Mouse (Mus musculus) frontal cortex, adult (tissue): ENCODE measurements around the gene Skor1.
A peak's percentile ranks its signal among the peaks of the same experiment; 100 is the strongest.

Experiments
- ATAC-seq: cut with Nextera tagmentation; 2 replicates; pipeline ENCODE4 v1.9.2; 2017; ENCODE audit warnings: mild to moderate bottlenecking, moderate library complexity, mixed read lengths; ENCODE audit not compliant: low TSS enrichment

Skor1 gene

DNA sequence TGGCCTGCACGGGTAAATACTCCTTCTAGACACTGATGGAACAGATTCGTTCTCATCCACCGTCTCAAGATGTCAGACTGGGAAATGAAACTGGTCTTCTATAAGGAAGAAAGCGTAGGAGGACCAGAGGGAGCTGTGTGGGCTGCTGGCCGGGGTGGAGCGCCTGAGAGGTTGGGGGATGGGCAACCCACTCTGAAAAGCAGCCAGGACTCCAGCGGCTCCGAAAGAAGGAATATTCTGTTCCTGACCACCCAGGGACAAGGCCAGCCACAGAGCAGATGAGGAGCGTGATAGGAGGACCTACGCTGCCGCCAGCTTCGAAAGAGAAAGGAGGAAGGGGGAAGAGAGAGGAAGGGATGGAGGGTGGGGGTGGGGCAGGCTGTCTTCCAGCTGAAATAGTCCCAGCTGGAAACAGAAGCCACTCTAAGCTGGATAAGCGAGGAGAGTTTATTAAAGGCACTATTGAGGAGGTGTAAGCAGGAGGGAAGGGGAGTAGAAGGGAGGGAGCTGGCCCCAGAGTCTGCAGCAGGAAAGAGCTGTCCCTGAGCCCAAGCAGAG, 56.7 kb downstream of the Skor1 start:
- peak; percentile 87 for ATAC-seq

- no peak for ATAC-seq
Measured at GRCm38 (mm10) chr9:63091101-63091921, 57.5 kb downstream of the Skor1 start.

DNA sequence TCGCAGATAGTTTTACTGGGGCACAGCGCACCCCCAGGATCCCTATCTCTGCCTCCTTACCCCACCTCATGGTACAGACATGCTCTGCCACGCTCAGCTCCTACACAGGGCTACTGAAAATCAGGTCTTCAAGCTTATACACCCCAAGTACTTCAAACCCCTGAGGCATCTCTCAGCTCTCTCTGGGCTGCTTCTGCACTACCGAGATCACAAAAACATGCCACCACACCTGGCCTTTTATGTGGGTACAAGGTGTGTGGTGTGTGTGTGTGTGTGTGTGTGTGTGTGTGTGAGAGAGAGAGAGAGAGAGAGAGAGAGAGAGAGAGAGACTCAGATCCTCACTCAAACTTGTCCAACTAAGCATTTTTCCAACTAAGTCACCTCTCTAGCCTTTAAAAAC, 59.6 kb downstream of the Skor1 start:
- ATAC-seq: no peak
